Mouse (Mus musculus): ENCODE results near the gene Gm6993.

The Gm6993 gene

DNA sequence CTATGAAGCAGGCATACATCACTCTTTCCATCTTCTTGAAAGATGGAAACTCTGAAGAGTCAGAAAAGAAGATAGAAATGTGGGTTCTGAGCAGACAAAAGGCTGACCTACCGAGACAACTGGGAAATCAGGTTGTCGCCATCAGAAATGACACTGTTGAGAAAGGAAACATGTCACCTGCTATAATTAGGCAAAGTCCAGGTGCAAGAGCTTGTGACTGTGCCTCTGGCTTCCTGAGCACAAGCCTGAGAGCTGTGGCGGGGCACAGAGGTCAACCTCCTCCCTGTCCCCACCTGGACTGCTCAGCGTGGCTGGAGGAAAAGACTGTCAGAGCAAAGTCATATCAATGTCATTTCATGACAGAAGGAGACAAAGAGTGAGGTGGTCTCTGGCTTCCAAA lies 772 bp upstream of the Gm6993 start:
- in situ Hi-C loops (cut with MboI, MseI), result no loop called here

DNA sequence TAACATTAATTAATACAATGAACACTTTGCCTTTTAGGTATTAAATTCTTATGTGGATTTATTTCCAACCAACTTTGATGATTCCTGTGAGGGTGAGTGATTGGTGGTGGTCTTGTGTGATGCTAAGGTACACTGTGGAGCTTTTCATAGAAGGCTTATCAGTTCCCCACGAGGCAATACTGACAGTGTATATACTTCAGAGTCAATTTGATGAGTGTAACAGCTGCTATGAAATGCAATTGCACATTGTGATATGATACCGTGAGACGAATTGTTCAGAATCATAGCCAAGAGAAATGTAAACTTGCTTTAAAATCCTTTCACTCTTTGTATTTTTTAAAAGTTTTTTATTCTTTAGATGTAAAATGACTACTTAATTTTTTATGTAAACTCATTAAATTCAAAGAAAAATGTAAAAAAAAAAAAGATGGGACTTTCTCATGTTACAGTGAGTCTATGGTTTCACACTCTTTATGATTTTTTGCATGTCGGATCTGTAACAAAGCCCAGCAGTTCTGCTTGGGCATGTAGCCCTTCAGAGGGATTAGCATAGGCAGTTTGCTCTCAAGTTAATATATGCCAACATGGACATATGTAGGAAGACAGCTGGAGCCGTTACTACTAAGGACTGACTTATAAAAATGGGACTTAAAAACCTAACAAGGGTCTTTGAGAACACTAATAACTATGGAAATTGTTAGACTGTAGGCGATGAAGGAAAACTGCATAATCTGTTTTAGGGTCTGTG lies 1.2 kb downstream of the Gm6993 start:
- in situ Hi-C loops (cut with MboI, MseI), result no loop called here

DNA sequence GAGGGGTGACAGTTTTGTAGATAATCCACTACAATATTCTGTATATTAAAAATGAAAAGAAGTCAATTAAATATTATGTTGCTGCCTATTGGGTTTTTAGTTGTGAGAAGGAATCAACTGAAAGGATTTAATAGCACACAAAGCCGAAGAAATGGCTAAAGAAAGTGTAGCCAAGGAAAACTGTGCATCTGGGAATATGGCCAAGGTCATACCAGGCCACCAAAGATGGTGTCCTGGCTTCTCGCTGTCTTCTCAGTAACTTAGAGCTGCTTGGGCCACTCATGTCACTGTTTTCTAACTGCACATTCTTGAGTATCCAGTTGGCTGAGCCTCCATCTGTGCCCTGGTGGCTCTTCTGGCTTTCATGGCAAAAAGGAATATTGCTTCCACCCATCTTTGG lies 3.4 kb downstream of the Gm6993 start:
- in situ Hi-C loops (cut with MboI, MseI), result no loop called here

DNA sequence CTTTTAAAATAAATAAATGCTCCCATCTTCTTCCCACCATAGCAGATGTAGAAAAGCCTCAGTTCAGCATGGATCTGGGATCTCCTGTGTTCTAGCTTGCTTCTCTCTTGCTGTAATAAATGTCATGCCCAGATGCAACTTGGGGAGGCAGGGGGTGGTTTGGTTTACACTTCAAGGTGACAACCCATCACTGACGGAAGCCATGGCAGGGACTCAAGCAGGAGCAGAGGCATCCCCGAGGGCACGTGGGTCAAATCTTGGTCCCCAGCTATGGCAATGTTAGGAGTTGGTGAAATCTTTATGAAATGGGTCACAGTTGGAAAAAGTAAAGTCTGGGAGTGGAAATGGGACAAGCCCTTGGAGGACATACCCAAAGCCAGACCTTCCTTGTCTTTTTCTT lies 4.1 kb downstream of the Gm6993 start:
- in situ Hi-C loops (cut with MboI, MseI), result no loop called here

DNA sequence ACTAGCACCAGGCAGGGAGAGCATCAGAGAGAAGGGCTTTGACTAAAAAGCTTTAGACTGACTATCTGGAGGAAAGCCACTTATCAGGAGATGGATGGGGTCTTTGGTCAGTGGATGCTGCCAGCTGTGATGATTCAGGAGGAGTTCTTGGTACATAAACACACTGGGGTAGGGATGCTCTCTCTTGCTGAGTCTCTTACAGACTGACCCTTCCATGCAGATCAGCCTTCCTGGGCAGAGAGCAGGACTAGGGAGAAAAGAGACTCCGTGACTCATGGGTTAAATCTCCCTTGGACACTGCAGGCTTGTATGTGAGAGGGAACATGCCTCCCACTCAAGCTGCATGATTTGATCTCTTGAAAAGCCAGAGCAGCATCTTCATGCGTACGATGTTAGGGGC lies 5.6 kb downstream of the Gm6993 start:
- in situ Hi-C loops (cut with MboI, MseI), result no loop called here

DNA sequence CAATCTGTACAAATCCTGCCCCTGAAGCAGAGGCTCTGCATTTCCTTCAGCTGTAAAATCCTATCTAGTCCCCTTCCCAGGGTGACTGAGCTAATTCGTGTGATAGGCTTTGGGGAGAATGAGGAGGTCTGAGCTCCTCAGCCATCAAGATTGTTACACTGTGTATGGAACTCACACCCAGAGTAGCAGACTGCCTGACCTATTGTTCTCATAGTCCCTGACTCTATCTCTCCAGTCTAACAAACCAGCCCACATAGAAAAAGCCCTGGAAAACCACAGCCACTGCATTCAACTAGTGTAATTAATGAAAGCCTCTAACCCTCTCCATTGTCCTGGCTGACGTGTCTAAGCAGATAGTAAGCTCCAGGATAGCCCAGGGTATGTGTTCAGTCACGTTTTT lies 6.0 kb downstream of the Gm6993 start:
- in situ Hi-C loops (cut with MboI, MseI), result no loop called here

DNA sequence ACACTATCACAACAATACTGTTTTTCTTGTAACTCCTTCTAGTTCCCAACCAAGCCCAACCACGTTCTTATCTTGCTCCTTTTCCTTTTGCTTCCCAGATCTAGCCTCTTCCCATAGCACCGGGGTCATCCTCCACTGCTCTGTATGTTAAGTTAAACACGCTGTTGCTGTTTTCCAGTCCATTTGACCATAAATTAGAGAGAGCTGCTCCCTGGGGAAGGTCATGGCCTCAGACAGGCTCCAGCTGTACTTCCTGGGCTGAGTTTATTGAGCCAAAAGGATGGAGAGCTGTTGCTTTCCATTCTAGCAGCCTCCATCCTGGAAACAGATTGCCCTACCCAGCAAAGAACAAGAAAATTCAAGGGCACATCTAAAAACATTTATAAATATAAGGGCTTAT lies 7.6 kb downstream of the Gm6993 start:
- in situ Hi-C loops (cut with MboI, MseI), result no loop called here

DNA sequence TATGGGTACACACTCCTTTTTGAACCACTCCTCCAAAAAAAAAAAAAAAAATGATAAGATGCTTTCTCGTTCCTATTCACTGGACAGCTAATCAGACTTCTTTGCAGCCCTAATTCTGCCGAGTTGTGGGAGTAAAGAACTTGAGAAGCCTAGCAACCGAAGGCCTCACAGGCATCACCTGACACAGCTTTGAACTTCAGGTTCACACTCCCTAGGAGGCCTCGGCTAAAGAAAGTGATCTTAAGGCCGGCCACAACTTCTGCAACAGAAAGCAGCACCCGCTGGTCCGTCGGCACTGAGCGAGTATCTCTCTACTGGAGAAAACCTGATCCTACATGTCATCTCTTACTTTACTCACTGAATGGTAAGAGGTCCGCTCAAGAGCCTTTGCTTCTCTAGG lies 8.1 kb downstream of the Gm6993 start:
- in situ Hi-C loops (cut with MboI, MseI), result no loop called here

DNA sequence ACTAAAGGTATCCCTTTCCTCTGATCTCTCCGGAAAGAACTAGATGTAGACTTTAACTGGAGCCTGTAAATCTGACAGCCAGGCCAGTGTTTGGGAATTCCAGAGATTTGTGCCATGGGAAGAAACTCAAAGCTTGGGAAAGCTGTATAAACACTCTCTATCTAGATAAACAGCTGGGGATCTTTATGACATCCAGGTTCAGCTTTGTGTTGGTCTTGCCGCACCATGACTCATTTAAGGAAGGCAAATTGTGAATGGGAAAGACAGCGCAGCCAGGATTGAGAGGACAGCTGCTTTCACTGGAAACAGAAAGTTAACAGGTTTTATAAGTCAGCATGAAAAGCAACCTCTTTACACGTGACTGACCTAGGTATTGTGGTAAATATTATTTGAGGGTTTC lies 11.7 kb downstream of the Gm6993 start:
- in situ Hi-C loops (cut with MboI, MseI), result no loop called here

DNA sequence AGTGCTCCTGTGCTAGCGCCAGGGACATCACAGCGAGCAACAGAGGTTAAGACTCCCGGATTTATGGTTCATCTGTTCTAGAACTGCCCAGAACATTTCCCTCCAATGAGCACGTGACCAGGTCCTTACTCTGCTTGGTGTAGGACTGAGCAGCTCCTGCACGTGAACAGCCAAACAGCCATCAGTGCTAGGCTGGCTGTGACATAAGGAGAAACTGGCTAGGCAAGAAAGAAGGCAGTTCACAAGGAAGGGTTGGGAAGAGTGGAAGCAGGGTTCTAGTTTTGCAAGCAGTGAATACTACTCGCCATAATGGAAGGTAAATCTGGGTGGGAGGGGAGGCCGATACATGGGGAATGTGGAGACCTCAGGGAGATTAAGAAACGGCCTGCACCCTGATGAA lies 14.4 kb downstream of the Gm6993 start:
- in situ Hi-C loops (cut with MboI, MseI), result no loop called here

DNA sequence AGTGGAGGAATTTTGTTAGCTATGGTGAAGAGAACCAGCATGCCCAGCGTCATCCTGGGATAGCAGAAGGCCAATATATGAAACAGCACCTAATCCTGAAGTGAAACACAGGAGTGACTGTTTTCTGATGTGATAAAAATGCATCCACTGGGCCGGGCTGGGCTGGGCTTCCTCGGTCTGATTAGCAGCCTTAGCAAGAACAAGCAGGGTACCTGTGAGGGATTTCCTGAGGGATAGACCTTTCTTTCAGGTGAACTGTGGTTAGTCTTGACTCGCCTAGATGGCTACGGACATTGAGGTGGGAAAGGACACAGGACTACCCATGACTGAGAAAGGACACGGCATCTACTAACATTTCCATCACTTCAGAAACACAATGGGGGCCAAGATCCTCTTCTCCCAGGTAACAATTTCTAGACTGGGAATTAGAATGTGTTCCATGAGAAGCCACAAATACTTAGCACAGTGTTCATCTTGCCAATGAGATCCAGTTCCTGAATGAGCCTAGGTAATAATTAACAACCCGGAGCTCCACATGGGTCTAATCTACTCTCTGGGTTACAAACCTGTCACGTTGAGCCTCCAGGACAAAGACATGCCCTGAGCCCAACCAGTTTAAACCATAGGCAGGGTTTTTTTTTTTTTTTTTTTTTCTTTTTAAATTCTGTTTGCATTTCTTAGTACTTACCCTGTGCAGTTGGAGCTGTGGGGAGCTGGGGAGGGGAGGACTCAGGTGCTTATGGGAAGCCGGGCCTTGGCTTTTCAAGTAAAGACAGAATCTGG lies 15.7 kb downstream of the Gm6993 start:
- in situ Hi-C loops (cut with MboI, MseI), result no loop called here

DNA sequence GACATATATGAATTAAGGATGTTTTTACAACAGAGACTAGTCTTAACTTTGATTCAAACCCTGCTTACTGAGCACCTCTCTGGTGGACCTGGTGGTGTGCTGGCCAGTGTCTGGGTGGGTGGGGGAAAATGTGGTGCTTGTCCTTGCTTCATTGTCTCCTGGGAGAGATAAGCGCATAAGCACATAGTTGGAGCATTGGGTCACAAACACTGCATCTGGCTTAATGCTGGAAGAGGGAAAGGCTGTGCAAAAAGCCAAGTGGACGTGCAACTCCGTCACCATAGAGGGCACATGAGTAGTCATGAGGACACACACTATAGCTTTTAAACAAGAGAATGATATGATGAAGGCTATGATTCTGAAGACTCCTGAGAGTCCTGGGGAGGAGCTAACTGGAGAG lies 21.3 kb downstream of the Gm6993 start:
- in situ Hi-C loops (cut with MboI, MseI), result no loop called here

DNA sequence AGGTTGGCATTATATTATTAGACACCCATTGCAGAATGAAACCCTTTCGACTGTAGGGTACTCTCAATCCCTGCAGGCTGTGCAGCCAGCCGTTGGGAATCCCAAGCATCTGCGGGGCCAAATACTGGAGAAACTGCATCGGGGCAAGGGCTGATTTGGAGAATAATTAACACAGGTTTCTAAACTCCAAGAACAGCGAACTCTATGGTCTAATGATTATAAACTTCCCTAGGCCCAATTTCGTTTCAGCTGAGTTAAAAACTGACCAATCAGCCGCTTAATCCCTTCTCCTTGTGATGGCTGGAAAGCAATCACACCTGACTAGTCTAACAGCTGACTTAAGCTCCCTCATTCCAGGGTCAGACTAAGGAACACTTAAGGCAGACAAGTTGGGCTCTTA lies 23.4 kb downstream of the Gm6993 start:
- in situ Hi-C loops (cut with MboI, MseI), result no loop called here

DNA sequence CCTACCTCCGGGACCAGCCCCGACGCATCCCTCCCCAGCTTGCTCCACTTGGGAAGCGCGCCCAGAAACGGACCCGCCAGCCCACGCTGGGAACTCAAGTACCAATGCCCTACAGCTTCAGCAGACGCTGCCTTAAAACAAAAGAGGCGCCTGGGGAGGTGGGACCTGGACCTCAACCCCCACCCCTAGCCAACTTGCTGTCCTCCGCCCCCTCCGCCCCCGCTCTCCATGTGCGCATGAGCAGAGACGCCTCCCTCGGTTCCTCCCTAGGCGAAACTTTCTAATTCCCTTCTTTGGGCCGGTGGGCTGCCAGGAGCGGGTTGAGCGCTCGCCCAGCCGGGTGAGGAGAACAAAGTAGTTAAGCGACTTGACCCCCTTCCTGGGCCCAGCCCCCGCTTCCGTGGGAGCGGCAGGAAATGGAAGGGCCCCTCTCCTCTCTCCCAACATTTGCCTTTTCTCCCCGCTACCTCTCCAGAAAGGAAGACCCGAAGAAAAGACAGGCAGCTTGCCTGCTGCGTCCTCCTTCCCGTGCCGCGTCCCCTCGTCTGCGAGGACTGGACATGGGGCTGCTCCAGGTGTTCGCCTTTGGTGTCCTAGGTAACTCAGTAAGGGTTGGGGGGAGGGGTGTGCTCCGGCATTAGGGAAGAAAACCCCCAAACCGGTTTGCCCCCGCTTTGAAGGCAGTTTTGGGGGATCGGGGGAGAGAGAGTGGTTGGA lies 24.6 kb downstream of the Gm6993 start, which contains the start of gene Lamb1:
Gene Lamb1, plus strand, starts transcription at position 230 of the 717 bp plus-strand sequence.
- in situ Hi-C loops (cut with MboI, MseI), result no loop called here

DNA sequence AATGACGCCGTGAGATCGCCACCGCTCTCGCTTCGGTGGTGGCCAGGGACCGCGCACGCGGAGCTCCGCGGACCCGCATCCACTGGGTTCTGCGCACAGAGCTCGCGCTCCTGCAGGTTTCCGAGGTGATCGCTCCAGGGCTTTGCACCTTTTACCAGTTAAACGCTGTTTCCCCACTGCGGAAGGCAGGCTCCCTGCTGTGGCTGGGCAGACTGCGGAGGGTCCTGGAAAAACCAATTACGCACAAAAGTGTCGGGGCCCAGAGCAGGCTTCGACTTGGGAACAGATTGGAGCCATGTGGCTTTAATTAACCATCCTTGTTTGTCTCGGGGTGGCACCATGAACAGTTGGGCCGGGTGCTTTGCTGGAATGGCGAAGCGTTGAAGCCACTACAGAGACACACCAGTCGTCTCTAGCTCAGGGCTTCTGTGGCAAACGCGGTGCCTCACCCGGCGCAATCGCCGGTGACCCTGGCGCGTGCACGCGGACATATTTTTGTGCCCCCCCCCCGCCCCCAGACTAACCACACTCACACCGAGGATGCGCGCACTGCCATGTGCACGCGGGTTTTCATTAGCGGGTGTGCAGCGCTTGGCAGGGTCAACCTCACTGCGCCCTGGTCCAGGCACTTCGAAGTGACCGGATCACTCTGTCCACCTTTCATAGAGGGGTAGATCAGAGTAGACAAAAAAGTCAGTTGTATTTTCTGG lies 25.3 kb downstream of the Gm6993 start:
- in situ Hi-C loops (cut with MboI, MseI), result no loop called here

DNA sequence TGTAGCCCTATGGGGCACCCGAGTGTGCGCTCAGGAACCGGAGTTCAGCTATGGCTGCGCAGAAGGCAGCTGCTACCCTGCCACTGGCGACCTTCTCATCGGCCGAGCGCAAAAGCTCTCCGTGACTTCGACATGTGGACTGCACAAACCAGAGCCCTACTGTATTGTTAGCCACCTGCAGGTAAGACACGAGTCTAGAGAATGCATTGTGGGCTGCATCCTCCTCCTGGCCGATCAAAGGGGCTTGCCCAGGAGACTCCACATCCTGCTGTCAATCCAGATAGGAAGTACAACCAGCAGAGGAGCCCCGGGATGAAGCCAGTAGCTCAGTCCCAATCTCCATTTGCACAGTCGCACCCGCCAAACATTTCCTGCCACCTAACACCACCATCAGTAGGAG lies 26.1 kb downstream of the Gm6993 start:
- in situ Hi-C loops (cut with MboI, MseI), result no loop called here

DNA sequence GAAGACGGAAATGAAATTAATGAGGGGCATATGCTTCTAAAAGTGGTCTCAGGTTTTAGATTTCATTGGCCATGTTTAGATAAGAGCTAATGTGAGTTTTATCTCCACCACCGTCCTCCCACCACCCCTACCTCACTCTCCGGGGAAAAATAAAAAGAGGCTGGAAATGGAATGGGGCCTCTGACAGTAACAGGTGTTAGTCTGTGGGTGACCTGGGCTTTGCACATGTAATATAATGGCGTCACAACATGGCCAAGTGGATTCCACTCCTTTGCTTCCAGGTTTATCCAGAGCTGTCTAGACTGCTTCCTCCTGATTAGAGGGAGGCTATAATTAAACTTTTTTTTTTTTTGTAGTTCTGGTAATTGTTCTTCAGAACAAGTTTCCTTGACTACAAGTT lies 26.8 kb downstream of the Gm6993 start:
- in situ Hi-C loops (cut with MboI, MseI), result no loop called here

DNA sequence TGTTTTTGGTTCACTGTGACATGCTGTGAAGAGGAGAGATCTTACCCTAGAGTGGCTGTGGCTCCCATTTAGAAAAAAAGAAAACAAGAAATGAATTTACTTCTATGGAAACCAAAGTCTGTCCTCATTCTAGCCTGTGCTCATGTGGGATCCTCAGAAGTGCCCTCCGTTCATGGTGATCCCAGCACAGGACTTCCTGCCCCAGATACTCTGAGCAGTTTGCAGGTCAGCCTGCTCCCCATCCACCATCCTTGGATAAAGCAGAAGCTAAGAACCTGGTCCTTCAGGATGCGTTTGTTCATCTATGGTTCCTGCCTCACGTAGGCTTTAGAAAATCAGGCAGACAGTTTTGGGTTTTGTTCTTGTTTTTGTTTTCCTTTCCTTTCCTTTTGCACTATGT lies 27.7 kb downstream of the Gm6993 start:
- in situ Hi-C loops (cut with MboI, MseI), result no loop called here

DNA sequence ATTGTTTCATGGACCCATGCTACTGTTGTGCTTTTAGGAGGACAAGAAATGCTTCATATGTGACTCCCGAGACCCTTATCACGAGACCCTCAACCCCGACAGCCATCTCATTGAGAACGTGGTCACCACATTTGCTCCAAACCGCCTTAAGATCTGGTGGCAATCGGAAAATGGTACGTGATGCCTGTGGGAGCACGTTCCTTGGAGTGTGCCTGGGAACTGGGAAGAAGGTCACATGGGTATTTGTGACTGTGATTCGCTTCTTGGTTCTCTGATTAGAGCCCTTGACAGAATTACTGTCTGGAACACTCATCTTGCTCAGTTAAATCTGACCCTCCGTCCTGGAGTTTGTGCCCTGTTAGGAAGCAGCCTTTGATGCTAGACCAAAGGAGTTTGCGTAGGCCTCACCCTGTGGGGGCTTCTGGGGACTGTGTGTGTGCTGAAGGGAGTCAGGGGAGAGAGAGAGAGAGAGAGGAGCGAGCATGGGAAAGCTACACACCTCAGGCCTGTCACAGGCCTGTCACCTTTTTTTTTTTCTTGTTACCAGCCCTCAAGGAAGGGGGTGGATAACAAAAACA lies 28.5 kb downstream of the Gm6993 start:
- in situ Hi-C loops (cut with MboI, MseI), result no loop called here

DNA sequence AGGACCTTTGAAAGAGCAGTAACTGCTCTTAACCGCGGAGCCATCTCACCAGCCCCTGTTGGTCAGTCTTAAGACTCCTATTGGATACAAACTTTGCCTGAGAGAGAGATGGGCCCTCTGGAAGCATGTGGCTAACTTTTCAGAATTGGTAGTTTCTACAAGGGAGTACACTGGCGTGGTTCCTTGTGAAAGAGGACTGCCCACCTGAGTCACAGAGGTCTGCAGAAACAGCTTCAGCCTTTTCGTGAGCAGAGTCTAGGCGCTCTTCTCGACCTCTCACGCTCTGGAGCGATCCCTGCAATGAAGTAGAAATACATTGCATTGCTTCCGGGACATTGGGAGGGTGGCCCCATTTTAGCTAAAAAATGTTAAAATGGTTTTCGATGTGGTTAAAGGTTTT lies 29.8 kb downstream of the Gm6993 start:
- in situ Hi-C loops (cut with MboI, MseI), result no loop called here

DNA sequence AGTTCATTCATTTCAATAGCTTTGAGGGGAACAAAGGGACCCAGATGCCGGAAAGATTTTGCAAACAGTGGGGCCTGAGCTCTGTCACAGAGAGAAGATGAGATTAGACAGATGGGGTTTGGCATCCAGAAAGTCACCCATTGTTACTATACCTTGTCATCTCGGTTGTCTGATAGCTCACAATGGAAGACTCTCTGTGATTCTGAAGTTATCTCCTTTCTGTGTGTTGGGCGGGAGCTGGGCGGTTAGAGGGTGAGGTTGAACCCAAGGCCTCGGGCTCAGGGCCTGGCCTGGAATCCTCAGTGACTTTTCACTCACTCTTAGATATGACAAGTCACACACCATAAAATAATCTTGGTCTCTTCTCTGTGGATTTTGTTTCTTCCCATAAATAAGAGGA lies 30.2 kb downstream of the Gm6993 start:
- in situ Hi-C loops (cut with MboI, MseI), result no loop called here

All from regulatory T cell (primary cell).